Mouse (Mus musculus) 3134 (cell line): ENCODE data around the gene Acot5.
"Not testable (repeated sequence)": the region's sequence is repeated elsewhere in the genome, so short reads cannot be mapped to it uniquely, and the experiment has no call there.

Source experiments
- DNase-seq: peaks from one replicate; pipeline ENCODE4 v3.0.0-alpha.2; 2011; ENCODE audit warnings: low spot score; ENCODE audit not compliant: insufficient read length; ENCODE audit errors: extremely low read depth

Acot5 gene

GRCm38 (mm10) chr12:84068986-84069385, at the start of gene Acot5:
Gene Acot5 (plus strand): TSS chr12:84069325.
- no peak for DNase-seq

DNA sequence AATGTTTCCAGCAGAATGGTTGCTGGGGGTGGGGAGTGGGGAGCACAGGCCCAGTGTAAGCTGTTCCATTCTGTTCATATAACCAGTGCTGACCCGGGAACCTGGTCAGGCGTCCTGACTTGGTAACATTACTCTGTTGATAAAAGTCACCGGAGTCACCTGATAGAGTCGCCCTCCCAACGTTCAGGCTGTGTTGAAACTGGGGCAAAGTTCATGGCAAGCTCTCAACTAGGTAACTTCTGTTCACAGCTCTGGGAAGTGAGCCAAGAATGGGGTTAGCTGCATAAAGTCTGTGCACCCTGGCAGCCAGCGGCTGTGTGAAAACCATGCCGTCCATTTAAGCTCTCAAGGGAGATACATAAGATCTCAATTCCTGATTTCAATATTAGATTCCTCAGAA, 48.6 kb upstream of the Acot5 start:
- not testable (repeated sequence) for DNase-seq

DNA sequence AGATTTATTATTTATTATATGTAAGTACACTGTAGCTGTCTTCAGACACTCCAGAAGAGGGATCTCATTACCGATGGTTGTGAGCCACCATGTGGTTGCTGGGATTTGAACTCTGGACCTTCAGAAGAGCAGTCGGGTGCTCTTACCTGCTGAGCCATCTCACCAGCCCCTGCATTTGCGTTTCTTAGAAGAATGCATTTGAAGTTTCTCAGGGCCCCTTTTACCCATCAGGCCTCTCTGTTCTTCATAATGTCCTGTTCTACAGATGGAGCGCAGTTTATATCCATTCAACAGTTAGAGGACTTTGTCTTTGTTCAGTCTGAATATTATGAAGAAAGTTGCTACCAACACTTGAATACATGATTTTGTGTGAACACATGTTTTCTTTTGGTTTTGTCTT, 46.9 kb upstream of the Acot5 start:
- not testable (repeated sequence) for DNase-seq

DNA sequence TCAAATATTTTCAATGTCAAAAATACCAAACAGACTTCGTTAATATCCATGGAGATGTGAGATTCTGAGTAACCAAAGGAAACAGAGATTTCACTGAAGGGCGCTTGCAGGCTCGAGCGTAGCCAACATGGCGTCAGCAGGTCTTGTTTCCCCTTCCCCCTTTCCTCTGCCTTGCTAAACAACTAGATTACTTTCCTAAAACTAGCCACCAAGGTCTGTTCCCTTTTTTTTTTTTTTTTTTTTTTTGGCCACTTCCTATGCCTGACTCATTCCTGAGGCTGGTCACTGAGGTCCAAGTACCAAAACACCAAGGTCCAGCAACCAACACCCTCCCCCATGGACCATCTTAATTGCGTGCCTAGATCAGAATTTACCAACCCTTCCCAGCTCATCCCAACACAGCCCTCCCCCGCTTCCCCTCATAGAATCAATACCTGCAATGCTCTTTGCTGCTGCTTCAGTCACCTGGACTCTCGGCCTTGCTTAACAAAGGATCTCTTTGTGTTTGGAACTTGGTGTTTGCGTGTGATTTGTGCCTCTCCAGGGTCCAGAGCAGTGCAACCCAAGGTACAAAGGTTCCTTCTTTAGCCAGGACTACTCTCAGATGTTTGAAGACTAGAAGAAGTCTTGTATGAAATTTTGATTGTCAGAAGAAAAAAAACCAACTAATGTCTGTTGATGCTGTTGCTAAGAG, 45.9 kb upstream of the Acot5 start:
- DNase-seq: peak; percentile 22

DNA sequence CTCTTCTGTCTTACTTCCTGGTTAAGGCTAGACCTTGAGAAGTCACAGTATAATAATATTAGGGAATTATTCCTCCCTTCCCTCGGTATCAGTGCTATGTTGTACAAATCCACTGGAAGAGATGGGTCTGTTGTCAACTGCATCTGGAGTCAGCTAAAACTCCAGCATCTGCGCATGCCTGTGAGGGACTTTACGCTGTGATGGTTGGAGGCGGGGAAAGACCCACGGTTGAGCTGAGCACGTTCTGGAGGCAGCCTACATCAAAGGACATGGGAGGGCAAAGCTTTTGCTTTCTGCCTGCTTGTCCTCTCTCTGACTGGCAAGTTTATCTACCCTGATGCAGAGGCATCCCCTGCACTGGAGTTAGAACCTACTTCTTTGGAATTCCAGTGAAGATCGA, 43.2 kb upstream of the Acot5 start:
- DNase-seq: no peak

DNA sequence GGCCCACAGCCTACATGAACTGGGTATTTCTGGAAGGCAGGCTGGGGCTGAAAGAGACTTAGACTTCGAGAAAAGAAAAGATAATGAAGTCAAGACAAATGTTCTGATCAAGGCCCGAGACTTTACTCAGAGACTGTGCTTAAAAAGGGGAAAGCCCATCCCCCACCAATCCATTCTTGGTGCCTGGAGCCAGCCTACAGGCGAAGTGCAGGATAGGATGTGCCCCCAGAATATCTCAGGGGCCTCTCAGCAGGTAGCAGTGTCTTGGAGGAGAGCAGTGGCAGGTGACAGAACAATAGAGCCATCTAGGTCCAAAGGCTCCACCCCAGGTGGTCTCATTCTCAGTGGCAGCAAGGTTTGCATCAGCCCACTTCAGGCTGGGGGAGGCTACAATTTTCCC, 40.8 kb upstream of the Acot5 start:
- DNase-seq: not testable (repeated sequence)

DNA sequence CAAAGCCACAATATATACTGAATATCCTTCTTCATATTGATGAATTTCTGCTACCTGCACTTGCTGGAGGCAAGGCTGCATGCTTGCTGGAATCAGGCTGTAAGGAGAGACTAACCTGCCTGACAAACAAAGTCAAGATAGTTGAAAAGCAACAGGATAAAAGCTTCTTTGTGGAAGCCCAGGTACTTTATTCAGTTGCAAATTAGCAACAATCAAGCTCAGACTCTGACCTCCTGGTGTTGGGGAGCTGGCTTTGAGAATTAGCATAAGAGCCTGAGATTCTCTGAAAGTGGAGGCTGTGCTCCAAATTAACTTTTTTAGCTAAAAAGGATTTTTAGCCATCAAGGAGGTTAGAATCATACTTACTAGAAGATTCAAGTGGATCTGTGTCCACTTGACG, 40.1 kb upstream of the Acot5 start:
- DNase-seq: not testable (repeated sequence)

GRCm38 (mm10) chr12:84030659-84031332, 38.3 kb upstream of the Acot5 start:
- DNase-seq: no peak

GRCm38 (mm10) chr12:84032854-84033253, 36.3 kb upstream of the Acot5 start:
- DNase-seq: no peak

DNA sequence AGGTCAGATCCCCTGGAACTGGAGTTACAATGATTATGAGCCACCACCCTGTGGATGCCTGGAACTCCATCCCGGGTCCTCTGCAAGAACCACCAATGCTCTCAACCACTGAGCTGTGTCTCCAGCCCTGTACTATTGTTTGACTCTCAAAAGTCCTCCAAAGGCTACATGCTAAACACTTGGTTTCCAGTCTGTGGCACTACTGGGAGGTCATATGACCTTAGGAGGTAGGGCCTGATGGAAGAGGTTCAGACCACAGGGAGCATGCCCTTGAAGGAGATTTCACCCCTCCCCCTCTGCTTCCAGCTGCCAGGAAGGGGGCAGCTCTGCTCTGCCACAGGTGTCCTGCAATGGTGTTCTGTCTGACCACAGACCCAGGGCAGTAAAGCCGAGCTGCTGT, 35.8 kb upstream of the Acot5 start:
- not testable (repeated sequence) for DNase-seq

- DNase-seq: no peak
These were observed 35.0 kb upstream of the Acot5 start for GRCm38 (mm10) chr12:84034108-84034507.

GRCm38 (mm10) chr12:84038241-84038640, 30.9 kb upstream of the Acot5 start, which contains the start of gene Acot4:
Gene Acot4 (plus strand): TSS chr12:84038379.
- not testable (repeated sequence) for DNase-seq

GRCm38 (mm10) chr12:84038691-84039111, 30.4 kb upstream of the Acot5 start, which contains the start of gene Gm49366:
Gene Gm49366 (plus strand): TSS chr12:84038935.
- DNase-seq: not testable (repeated sequence)

DNA sequence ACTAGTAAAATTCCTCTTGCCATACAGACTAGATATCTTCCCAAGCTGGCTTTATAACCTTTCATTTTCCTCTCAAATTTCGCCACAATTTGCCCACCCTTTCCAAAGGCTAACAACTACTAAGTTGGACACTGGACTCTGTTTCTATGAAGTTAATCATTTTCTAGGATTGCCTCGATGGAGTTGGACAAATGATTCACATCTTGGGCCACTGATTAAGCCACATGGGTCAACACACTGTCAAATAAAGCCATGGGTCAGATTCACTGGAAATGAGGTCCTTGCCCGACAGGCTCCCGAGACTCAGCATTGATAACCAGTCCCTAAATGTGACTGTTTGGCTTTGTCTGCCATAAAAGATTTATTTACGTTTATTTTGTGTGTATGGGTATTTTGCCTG, 26.9 kb upstream of the Acot5 start:
- DNase-seq: no peak

DNA sequence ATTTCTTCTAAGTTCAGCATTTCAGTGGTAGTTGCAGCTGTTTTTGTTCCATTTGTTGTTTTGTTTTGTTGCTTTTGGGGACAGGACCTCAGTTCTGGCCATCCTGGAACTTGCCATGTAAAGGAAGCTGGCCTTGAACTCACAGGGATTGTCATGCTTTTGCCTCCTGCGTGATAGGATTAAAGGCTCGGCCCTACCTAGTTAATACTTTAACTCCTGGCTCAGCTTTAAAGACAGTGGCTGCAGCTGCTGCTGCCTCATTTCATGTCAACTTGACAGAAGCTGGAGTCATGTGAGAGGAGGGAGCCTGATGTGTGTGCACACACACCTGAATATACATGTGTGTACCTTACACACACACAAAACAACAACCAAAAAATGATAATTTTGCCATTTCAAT, 25.1 kb upstream of the Acot5 start:
- no peak for DNase-seq

DNA sequence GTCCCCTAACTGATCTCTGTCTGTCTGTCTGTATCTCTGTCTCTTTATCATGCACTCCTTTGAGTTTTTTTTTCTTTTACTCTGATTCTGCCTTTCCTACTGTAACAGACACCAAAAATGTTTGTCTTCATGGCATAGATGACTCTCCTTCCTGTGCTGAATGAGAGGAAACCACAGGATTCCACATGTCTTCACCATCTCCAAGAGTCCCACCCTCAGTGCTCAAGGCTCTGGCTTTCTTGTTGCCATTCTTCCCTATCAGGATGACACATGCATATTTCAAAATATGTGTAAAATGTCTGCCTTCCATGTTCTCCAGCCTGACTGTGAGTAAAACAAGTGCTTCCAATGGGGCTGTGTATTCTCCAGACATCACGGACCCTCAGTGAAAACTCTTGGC, 22.2 kb upstream of the Acot5 start:
- DNase-seq: peak; percentile 49

DNA sequence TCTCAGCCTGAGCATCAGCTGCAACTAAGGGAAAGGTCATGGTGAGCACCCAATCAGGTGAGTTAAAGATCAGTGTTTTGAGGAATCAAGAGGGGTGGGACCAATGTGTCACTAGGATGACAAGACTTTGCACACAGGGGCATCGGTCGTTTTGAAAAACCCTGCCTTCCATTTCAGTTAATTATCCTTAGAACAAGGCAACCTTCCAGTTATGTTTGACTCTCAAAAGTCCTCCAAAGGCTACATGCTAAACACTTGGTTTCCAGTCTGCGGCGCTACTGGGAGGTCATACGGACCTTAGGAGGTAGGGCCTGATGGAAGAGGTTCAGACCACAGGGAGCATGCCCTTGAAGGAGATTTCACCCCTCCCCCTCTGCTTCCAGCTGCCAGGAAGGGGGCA, 18.4 kb upstream of the Acot5 start:
- not testable (repeated sequence) for DNase-seq

- no peak for DNase-seq
These were observed 17.1 kb upstream of the Acot5 start, which contains the start of gene Acot3 for GRCm38 (mm10) chr12:84051937-84052474. Gene Acot3 (plus strand): TSS chr12:84052144.

DNA sequence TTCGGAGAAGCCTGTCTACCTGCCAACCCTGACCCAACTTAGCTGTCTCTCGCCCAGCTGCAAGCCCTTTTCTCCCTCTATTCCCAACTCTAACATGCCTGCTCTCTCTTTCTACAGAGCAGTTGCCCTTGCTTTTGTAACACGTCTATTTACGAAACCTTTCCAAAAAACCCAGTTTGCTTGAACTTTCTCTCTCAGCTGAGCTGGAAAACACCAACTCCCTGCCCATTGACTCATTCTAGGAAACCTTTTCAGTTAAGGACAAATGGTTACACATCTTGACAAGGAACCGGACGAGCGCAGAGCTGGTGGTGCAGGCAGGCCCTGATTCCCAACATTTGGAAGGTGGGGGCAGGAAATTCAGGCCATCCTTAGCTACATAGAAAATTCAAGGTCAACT, 16.5 kb upstream of the Acot5 start:
- no peak for DNase-seq

DNA sequence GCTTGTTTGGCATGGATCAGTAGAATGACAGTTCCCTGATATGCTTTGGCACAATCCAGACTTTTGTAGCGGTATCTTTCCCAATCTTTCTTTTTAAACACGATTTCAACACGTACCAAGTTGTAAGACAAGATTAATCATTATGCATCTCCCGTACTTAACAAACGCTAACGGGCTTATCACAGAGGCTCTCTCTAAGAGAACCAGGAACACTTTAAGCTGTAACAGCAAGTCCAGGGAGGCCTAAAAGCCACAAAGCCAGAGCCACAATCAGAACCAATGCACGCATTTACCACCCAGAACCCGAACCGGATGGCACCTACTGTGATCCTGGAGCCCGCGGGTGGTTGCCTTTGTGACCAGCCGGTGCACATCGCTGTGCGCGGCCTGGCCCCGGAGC, 16.0 kb upstream of the Acot5 start:
- no peak for DNase-seq

DNA sequence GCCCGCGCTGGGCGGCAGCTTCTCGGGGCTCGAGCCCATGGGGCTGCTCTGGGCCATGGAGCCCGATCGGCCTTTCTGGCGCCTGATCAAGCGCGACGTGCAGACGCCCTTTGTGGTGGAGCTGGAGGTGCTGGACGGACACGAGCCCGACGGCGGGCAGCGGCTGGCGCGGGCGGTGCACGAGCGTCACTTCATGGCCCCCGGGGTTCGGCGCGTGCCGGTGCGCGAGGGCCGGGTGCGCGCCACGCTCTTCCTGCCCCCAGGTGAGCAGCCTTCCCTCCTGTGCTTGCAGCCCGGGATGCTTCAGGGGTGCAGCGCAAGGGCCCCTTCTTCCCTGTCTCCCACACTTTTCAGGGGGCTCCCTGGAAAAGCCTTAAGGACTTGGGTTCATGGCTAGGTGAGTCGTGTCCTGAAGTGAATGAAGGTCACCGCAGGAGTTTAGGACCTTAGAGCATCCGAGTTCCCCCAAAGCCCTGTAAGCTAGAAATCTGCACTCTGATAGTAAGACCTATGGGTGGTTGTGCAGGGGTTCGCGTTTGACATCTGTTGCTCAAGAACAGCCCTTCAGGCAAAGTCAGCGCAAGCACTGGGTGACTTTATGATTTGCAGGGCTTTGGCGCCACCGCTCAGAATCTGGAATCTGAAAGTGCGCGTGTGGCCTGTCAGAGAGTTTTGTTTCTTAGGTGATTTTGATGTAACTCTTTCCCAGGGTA, 15.3 kb upstream of the Acot5 start:
- DNase-seq: no peak
